Mouse (Mus musculus): ENCODE data around the gene Psapl1.

The Psapl1 gene

DNA sequence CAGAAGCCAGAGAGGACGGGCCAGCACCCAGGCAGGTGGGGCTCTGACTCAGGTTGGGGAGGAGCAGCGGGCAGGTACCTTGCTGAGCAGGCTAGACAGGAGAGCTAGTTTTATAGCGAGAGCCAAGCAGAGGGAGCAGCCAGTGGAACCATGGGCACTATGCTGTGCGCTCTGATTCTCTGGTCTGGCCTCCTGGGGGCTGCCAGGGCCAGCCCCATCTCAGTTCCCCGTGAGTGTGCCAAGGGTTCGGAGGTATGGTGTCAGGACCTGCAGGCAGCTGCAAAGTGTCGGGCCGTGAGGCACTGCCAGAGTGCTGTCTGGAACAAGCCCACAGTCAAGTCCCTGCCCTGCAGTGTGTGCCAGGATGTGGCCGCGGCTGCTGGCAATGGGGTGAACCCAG, at the start of gene Psapl1:
Gene Psapl1, plus strand, starts transcription at position 106 of the 400 bp plus-strand sequence.
- DNase-seq (ENCODE audit: low read depth in 2 of 2, low spot score in 2 of 2) = no peak

DNA sequence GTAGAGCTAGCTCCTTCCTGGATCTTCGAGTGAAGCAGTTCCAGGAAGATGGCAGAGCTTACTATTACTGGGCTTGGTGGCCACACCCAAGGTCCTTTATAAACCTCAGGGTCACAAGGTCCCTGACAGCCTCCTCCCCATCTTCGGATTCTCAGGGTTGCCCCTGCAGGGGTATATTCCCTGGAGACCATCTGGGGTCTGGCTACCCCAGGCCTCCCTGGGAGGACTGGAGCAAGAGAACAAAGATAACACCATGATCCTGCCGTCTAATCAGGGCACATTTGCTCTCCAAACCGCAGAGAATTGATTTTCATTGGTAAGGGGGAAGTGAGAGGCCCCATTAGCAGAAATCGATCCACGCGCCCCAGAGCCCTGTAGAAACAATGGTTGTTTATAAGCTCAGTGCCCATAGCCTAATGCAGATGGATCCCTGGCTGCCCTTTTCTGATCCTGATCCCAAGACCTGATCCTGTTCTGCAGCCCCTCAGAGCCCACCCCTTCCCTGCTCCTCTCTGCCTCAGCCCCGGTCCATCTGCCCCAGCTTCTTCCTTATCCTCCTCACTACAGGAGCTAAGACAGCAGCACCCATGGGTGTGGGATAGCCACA, 48.8 kb upstream of the Psapl1 start:
- no peak for DNase-seq (ENCODE audit: low read depth in 2 of 2, low spot score in 2 of 2)

DNA sequence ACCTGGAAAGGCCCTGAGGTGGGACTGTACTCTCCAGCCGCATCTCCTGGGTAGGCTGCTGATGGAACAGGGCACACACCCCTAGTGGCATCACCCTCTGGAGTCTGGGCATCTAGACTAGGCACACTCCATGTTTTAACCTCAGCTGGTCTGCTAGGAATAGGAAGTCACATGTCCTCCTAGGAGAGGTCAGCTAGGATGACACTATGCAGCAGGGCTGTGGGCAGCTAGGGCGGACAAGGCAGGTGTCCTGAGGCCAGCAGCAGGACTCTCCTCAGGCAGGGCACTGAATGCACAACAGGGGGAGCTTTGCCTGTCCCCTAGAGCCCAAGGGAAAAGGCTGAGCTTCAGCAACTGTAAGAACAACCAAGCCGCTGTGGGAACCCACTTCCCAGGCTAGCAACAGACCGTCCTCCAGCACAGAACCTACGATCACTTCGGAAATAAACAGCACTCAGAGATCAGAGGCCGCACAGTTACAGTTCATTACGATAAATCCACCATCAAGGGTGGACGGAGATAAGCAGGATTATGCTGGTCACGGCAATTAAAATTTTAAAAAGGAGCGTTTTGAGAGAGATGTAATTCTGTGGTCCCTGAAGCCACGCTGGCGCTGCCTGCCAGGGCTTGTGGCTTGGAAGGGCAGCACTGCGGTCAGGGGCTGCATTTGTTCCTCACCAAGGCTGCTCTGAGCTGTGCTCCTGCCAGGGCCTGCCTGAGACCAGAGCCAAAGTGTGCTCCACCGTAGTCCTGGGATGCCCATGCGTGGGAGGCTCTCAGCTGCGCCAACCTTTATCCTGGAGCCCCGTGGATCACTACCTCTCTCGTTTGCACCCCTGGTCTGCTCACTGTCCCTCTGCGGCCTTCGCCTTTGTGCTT, 38.2 kb upstream of the Psapl1 start:
- DNase-seq (ENCODE audit: low read depth in 2 of 2, low spot score in 2 of 2) = no peak

DNA sequence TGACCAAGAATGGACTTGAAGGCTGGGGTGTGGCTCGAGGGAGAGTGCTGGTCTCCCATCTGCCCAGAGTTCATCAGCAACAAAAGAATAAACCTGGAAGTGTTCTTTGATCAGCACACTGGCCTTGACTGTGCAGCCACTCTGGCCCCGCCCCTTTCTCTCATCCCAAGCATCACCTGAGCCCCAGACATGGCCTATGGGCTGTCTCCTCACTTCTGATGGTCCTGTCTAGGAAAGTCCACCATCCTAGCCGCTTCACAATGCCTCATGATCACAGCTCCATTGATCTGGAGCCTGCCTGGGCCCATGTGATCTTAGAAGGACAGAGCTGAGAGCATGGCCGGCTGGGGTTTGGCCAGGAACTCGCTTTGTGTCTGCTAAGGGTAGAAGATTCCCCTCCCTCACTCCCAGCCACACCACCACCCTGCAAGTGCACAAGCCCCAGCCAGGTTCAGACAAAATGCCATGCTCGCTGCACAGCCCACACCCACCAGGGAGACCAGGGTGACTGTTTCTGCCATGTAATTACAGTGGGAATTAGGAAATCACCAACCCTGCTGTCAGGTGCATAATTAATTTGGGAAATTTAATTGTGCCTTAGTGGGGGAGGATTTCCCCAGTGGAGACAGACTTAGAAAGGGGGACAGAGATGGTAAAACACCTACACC, 37.3 kb upstream of the Psapl1 start:
- no peak for DNase-seq (ENCODE audit: low read depth in 2 of 2, low spot score in 2 of 2)

DNA sequence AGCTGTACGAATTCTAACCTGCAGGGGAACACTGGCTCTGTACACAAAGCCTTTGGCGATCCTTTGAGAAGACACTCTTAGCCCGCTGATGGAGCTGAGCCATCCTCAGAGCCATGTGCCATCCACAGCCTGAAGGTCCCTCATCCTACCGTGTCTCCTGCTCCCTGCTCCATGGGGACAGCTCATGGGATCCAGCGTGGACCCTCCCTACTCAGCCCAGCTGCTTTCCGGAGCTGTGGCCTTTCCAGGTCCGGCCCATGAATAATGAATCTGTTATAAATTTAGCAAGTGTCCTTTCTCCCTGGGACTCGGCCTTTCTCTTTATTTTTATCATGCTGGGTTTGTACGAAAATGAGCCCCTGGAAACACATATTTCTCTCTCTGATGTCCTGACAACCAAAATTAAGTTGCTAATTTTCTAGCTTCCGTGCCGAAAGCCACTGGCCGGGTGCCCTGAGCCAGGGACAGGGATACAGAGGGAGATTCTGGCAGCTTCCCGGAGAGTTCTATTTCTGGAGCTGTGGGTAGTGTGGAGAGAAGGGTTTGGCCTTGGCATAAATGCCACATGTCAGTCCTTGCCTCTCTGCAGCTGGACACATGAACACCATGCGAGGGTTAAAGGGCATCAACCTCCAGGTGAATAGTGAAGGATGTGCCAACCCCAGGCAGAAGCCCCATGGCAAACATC, 34.7 kb upstream of the Psapl1 start:
- no peak for DNase-seq (ENCODE audit: low read depth in 2 of 2, low spot score in 2 of 2)

DNA sequence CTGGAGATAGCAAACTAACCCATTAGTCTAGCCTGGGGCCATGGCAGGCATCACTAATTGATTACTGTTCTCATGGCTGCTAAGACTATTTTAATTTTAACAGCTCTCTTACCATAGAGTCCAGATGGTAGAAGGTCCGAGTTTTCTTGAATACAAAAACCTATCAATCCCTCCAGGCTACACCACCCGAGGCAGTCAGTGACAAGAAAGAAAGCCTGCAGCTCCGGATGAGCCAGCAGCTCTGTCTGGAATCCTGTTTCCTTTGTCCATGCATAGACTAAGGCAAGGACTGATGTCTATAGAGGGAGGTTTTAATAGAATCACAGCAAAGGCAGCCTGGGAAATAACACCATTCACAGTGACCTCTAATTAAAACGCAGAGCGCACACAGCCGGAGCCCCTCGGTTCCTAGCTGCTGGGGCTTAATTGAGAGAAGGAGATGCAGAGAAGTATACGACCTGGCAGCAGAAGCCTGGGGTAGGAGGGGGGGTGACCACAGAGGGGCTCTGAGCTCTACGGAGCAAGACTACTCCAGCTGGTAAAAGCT, 29.2 kb upstream of the Psapl1 start:
- DNase-seq (ENCODE audit: low read depth in 2 of 2, low spot score in 2 of 2) = no peak

DNA sequence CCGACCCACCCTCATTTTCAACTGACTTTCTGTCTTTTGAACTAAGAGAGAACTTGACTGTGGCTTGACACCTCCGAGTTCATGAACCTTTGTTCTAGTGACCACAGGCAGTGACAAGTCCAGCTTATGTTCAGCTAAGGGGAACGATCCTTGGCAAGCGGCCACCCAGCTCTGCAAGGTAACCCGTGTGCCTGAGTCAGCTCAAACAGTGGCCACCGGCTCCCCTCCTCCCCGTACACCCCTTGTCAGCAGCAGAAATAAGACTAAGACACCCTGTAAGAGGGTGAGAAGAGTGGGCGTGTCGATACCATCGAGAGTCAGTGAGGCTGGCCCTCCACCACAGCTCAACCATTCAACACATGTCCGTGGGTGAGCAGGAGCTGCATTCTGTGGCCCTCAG, 27.4 kb upstream of the Psapl1 start:
- DNase-seq (ENCODE audit: low read depth in 2 of 2, low spot score in 2 of 2) = no peak

DNA sequence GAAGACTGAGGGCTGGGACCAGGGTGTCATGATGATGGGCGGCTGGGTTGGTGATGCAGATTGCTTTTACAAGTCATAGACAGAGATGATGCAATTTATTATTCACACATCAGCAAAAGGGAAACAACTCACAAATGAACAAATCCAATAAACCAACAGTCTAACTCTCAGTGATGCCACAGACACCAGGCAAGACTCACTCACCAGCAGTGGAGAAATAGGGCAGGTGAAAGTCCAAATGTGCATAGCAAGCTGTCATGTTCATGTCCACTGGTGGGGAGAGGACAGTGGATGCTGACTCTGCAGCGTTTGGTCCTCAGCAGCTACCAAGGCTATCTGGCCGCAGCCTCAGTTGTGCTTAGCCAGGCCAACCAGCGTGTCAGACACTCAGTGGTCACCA, 26.9 kb upstream of the Psapl1 start:
- no peak for DNase-seq (ENCODE audit: low read depth in 2 of 2, low spot score in 2 of 2)

DNA sequence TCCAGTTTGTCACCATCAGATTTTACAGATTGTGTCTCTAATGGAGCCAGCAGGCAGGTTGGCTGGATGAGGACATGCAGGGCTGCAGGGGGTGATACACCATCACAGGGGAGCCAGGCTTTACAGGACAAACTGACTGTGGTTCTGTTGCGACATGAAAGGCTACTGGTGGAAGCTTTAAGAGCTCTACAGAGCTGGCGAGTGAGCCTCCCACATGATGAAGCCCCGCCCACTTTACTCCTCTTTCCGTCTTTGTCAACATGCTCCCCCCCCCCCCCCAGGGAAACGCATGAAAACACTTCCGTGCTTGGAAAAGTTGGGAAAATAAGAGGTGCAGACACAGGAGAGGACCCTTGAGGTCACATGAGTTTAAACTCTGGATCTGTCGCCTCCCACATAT, 25.6 kb upstream of the Psapl1 start:
- no peak for DNase-seq (ENCODE audit: low read depth in 2 of 2, low spot score in 2 of 2)

DNA sequence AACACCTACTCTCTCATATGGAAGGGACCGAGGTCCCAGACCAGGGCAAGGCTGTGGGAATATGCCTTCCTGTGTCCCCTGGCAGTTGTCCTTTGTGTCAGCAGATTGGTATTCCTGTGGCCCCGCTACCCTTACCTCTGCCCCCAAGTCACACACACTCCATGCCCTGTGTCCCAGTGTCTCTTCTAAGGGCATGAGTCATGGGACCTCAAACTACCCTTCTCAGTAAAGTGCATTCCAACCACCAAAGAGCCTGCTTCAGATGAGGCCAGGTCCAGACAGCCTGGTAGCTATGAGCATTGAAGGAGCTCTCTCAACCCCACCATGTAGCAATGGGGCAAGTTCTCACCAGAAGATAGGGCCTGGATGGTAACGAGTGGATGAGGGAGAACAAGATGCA, 25.0 kb upstream of the Psapl1 start:
- no peak for DNase-seq (ENCODE audit: low read depth in 2 of 2, low spot score in 2 of 2)

DNA sequence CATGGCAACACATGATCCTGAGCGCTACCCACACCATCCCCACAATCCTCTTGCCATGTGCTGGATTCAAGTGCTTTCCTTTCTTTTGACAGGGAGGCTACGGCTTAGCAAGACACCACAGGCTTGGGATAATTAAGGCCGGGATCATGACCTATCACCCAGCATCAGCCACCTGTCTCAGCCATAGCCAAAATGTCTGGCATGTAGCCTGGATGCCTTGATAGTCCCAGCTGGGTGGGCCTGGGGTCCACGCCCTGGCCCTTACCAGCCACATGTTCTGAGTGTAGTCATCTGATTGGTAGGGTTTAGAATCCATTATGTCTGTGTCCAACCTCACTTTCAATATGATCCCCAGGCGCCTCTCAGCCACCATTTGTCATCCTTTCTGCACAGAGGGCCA, 24.1 kb upstream of the Psapl1 start:
- DNase-seq (ENCODE audit: low read depth in 2 of 2, low spot score in 2 of 2) = no peak

DNA sequence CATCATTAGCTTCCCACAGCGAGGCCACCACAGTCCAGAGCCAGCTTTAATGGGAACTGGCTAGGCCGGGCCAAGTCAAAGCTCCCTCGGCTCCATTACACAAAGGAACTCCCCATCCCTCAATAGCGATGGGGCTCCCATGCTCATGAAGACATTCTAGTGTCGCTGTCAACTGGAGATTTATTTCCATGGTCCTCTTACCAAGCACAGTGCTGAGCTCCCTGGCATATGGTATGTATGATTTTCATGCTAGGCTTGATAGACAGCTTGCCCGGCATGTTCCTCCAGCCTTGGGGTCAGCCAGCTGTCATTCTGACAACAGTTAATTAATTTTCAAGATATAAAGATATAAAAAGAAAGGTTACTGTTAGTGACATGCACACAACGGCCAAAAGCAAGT, 21.5 kb upstream of the Psapl1 start:
- DNase-seq (ENCODE audit: low read depth in 2 of 2, low spot score in 2 of 2) = no peak

DNA sequence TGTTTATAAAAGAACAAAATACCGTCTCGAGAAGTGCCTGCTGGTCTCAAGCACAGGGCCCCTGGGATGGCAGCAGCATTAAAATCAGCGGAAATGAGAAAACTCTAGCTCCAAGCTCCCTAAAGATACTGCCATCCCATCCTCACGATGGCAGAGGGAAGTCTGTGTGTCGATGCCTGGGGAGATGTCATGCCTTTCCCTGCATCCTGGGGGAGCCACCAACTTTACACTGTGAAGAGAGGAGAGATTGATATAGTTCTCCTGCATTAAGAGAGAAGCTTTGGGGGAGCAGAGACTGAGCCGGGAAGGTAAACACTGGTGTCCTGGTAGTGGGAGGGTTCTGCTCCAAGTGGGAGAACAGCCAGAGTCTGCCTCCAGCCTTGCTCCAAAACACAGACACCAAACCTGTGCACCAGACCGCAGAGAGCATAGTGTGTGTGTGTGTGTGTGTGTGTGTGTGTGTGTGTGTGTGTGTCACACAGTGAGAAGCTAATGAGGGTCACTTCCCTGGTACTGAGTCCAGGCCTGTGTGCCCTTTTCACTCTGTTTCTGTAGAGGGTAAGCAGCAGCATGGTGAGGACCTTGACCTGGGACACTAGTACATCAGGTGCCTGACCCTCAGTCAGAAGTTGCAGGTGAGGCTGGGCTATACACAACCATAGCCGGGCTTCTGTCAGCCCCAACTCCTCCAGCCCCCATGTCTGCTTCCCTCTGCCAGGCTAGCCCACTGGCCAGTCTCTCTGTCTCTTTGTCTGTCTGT, 17.3 kb upstream of the Psapl1 start:
- DNase-seq (ENCODE audit: low read depth in 2 of 2, low spot score in 2 of 2) = no peak

DNA sequence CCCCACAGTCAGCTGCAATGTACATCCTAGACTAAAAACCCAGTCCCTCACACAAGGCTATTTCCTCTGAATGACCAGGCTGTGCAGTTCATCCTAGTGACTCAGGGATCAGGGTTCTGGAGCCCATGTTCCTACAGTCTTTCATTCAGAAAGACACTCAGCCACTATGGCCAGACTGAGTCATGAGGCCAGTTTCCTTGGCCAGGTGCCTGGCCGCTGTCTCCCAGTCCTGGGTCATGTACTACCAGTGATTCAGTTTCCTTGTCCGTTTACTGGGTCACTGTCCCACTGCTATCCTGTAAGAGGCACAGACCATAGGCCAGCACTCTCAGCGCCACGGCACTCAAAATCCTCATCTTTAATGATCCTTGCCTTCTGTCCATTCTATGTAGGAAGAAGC, 15.5 kb upstream of the Psapl1 start:
- no peak for DNase-seq (ENCODE audit: low read depth in 2 of 2, low spot score in 2 of 2)

DNA sequence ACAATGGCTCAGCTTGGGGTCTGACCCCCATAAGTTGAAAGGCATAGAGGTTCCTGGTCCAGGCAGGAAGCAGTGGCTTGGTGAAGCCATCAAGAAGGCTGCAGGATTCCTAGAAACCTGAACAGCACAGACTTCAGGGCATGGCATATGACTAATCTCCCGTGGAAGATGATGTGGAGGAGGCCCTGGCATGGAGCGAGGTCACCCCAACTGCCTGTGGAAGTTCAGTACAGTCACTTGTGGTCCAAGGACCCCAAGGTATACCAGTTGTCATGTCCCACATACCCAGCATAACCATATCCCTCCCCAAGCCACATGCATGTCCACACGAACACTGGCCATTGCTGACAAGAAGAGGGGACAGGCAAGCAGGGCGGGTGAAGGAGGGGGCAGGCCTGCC, 12.5 kb upstream of the Psapl1 start:
- DNase-seq (ENCODE audit: low read depth in 2 of 2, low spot score in 2 of 2) = no peak

DNA sequence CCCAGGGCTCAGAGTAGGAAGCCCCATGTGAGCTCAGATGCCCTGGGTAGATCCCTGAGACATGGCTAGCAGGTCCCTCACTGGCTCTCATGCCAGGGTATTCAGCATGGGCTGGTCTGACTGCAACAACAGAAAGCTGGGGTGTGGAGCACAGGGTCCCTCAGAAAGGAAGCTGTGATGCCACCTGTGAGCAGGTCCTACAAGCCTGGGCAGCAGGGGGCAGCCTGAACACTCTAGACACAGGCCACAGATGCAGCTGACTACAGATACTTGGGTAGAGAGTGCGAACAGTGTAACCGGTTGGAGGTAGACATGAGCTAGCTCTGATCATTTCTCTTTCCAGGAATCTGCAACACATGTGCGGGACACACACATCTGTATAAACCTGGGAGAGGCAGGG, 11.9 kb upstream of the Psapl1 start:
- no peak for DNase-seq (ENCODE audit: low read depth in 2 of 2, low spot score in 2 of 2)

DNA sequence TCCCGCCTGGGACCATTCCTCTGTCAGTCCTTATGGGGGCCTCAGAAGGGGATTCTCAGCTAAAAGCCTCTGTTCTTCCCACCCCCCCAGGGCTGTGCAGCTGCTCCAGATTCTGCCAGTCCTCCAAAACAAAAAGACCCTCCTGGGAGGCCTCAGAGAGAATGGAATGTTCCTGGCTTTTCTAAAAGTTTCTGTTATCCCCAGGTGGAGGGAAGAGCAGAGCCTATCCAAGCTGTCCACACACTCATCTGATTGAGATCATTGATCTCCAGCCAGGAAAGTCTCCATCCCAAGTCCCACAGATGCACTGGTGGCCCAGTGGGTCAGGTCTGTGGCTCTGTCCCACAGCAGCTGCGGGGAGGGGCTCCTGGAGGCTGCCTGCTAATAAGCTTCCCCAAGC, 11.1 kb upstream of the Psapl1 start:
- no peak for DNase-seq (ENCODE audit: low read depth in 2 of 2, low spot score in 2 of 2)

DNA sequence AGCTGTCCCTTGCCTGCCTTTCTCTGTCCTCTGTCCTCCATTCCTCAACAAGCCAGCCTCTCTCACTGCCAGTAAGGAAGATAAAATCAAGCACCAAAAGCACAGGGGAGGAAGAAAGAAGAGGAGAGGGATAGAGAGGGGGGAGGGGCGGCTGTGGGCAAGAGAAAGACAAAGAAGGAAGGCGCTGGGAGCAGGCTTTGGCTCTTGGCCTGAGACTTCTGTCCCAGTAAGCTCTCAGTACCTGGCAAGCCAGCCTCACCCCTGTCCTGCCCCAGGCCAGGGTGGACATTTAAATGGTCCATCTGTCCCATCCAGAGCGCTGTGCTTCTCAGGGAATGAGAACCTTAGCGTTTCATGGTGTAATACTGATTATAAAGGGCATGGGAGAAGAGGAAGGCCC, 9.2 kb upstream of the Psapl1 start:
- DNase-seq (ENCODE audit: low read depth in 2 of 2, low spot score in 2 of 2) = no peak

DNA sequence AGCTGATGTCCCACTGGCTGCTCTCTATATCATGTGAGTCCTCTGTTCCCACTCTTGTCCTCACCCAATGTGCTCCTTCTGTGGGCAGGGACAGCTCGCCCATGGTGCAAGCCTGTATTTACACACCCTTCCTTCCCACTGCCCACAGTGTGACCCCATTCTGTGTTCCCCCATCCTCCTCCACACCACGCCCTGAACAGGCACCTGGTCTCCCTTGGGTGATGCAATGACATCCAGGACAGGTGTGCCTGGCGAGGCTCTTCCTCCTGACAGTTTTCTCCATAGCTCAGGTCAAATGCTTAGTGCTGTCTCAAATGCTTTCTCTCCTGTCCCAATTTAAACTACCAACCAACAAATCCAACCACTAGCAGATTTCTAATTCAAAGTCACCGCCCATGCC, 8.4 kb upstream of the Psapl1 start:
- no peak for DNase-seq (ENCODE audit: low read depth in 2 of 2, low spot score in 2 of 2)

DNA sequence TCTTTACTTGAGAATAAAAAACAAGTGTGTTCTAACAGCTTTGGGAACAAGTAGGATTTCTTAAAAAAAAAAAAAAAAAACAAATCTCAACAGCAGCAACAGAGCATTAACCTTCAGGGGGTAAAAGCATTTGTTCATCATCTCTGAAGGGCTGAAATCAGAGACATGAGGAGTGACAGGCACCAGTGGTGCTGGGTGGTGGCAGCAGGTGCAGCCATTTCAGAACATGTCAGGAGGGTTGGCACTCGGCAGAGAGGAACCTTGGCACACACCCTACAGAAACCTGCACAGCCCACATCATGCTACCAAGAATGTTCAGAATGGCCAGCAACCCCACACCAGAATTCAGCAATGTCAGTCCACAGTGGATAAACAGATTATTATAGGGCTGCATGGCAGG, 4.3 kb upstream of the Psapl1 start:
- DNase-seq (ENCODE audit: low read depth in 2 of 2, low spot score in 2 of 2) = no peak

DNA sequence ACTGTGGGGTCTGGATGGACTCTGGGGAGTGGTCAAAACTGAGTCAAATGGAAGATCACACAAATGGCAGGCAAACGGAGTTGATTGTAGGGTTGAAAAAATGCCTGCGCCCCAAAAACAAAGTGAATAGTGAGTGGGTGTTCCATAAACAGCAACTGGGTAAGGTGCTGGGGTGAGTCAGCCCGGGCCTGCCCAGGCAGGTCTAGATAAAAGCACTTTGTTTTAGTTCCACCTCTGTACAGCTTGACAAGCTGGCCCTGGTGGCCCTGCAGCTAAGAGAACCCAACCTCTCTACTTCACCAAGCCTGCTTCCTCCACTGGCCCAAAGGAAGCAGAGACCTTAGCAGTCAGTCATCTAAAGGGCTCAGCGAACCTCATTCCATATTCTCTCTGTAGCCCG, 1.0 kb upstream of the Psapl1 start:
- DNase-seq (ENCODE audit: low read depth in 2 of 2, low spot score in 2 of 2) = no peak
